In the genomic region with DNA sequence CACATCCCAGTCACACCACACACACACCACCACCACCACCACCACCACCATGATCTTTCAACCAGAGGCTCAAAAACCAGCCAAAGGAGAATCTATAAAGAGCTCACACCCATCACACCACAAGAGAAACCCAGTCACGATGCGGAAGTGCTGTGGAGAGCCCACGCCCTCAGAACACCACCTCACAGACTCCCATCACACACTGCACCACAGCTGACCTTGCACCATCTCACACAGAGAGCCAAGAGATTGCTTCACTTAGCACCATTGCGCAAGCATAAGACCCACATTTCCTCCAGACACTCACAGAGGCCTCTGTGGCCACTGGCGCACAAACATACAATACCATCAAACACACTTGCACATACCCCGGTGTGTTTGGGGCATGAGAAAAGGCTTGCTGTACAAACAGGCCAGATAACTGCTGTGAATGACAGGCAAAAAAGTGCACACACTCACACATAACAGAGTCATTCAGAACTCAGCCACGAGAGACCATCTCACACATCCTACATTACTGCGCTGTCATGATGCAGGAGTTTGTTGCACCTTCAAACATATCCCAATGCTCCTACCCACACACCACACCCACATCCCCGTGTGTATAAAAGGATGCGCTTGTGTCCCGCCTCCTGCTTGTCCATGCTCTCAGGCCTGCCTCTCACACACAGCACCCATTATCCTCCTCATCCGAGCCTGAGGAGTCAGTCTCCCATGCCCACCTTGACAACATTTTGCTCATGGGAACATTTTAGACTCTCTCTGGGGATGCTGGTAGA, we compare ENCODE assay signal across 8 mouse cellular contexts. TPM values are rescaled to one million over a fixed set of nuclear protein-coding genes. Genes with fewer than 3 reads are reported as not detected.
DNase-seq lines count a peak whose midpoint lies in the region; ATAC-seq and TF ChIP-seq lines count a peak whose summit lies in the region.
"Had no signal": no experiment of that assay in that cellular context is flagged by ENCODE, and none has a peak within 500 bp of the region (broad histone marks: within the 10 kb centered on the region; RNA-seq: fewer than 3 reads in every experiment).

No protein-coding gene starts in this region.

- DNase-seq in 3T3-L1 (ENCODE audit: low read depth, low spot score): peak; percentile 28
- DNase-seq in embryo, embryonic 10.5 days (ENCODE audit: low spot score): no peak
- no peak for DNase-seq in urinary bladder, postnatal 4 days (ENCODE audit: low spot score in 2 of 2)
- no peak for DNase-seq in embryonic facial prominence, embryonic 10.5 days (ENCODE audit: low spot score)

- no peaks in the 10 kb centered on the region for H3K36me3 ChIP-seq in C2C12 (ENCODE audit: control insufficient read depth, insufficient read depth)
- H3K36me3 ChIP-seq in embryonic facial prominence, embryonic 10.5 days (replicated peaks): no peaks in the 10 kb centered on the region

- H3K9me3 ChIP-seq in embryonic facial prominence, embryonic 10.5 days: no peaks in the 10 kb centered on the region

- no peak overlapping the region for H3K27ac ChIP-seq in embryonic facial prominence, embryonic 10.5 days (replicated peaks)
- H3K27ac ChIP-seq: kidney, postnatal 0 days had no signal

- 87% methylated on average over 12 of the region's 12 CpGs for WGBS in embryonic facial prominence, embryonic 10.5 days

- no peaks in the 10 kb centered on the region for H3K79me3 ChIP-seq in C2C12 (ENCODE audit: low read depth)

- no peak for TF ChIP-seq CTCF in C2C12 (IDR thresholded peaks at IDR 0.05; ENCODE audit: control insufficient read depth, insufficient read depth, insufficient read length)

- peaks cover 43% of the 10 kb centered on the region for H3K27me3 ChIP-seq in C2C12 (ENCODE audit: control insufficient read depth, insufficient read depth, insufficient read length)
- H3K27me3 ChIP-seq in embryonic facial prominence, embryonic 10.5 days (replicated peaks; ENCODE audit: low read depth, poor library complexity, severe bottlenecking): peaks cover 99% of the 10 kb centered on the region

- no peak overlapping the region for H3ac ChIP-seq in C2C12 (ENCODE audit: control insufficient read depth, insufficient read length, low read depth)

- peak; percentile 69 to 76 for ATAC-seq in hematopoietic stem cell, adult 5-6 weeks (replicated peaks in 1 of 2; ENCODE audit: insufficient read depth in 1 of 2, low FRiP score in 2 of 2, low TSS enrichment in 1 of 2, low read depth in 1 of 2, poor library complexity in 2 of 2, severe bottlenecking in 2 of 2)
- ATAC-seq in megakaryocyte, adult 5-6 weeks (ENCODE audit: poor library complexity, severe bottlenecking): peak; percentile 88

- no peaks in the 10 kb centered on the region for H3K79me2 ChIP-seq in C2C12 (ENCODE audit: control insufficient read depth, insufficient read depth)

- peaks cover 48% of the 10 kb centered on the region for H3K4me1 ChIP-seq in embryonic facial prominence, embryonic 10.5 days

- H3K4me3 ChIP-seq in C2C12 (ENCODE audit: insufficient read depth, poor library complexity, severe bottlenecking): no peak overlapping the region
- H3K4me3 ChIP-seq in embryonic facial prominence, embryonic 10.5 days: no peak overlapping the region

TF ChIP-seq in C2C12, 6 proteins besides CTCF, POLR2A, EP300 and RAD21:
- TF ChIP-seq MYOG (IDR thresholded peaks at IDR 0.05; ENCODE audit: control insufficient read depth, extremely low read depth, insufficient read length) (no peak), CEBPB (IDR thresholded peaks at IDR 0.05; ENCODE audit: low read depth) (peak; percentile 64)

RNA-seq across cellular contexts. Expression of gene Atp1a3, which starts 1.0 kb away (rescaled TPM):
- polyA plus RNA-seq in C2C12 (2012; fragmentation: generic; extraction: Trizol): 0.22 TPM
- total RNA-seq in hematopoietic stem cell, adult 5-6 weeks (2017): 7.7 and 9.9 TPM in 2 replicates
- total RNA-seq in megakaryocyte, adult 5-6 weeks (2015): 126 and 128 TPM in 2 replicates
- 61.6 and 106 TPM in 2 replicates for total RNA-seq in megakaryocyte, adult 5-6 weeks (2017)
- polyA plus RNA-seq in embryonic facial prominence, embryonic 10.5 days (2016; fragmentation: Nextera tagmentation; extraction: Ambion mirVana): 4.4 and 5.4 TPM in 2 replicates

RNA-seq across cellular contexts. Expression of gene Rabac1, which starts 34.2 kb away (rescaled TPM):
- polyA plus RNA-seq in C2C12 (2012; fragmentation: generic; extraction: Trizol): 208 TPM
- total RNA-seq in hematopoietic stem cell, adult 5-6 weeks (2017): 77.1 and 120 TPM in 2 replicates
- 85.5 and 102 TPM in 2 replicates for total RNA-seq in megakaryocyte, adult 5-6 weeks (2015)
- 73.1 and 79.3 TPM in 2 replicates for total RNA-seq in megakaryocyte, adult 5-6 weeks (2017)
- polyA plus RNA-seq in embryonic facial prominence, embryonic 10.5 days (2016; fragmentation: Nextera tagmentation; extraction: Ambion mirVana): 69.5 and 76.1 TPM in 2 replicates
